Mouse (Mus musculus): ENCODE measurements at regions not wholly inside any gene's neighbourhood (a gene's known extent, or its start where the extent isn't known, plus 50 kb on each side); places are given as distances from the start of the nearest gene placed in this dataset.

GRCm38 (mm10) chrX:82741478-82741877, 207.2 kb upstream of the Dmd start:
- no peak for DNase-seq (ENCODE audit: low spot score in 2 of 2)

DNA sequence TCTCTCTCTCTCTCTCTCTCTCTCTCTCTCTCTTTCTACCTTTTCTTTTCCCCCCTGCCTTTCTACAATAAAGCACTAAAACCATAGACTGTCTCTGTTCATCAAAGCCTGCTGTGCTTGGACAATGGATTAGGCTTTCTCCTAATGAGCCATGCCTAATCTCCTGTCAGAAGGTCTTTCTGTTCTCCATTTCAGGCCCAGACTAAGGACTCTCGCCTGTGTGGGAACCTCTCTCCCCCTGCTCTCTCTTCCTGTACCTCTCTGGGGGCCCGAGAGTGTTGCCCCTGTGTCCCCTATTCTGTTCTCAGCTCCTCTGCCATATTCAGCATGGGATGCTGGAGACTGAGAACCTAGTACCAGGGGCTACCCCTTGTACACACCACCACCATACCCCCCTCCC, 184.5 kb upstream of the Dmd start:
- no peak for DNase-seq (ENCODE audit: low spot score in 2 of 2)

- no peak for DNase-seq (ENCODE audit: low spot score in 2 of 2)
These were observed 139.5 kb upstream of the Dmd start for GRCm38 (mm10) chrX:82809171-82809570.

DNA sequence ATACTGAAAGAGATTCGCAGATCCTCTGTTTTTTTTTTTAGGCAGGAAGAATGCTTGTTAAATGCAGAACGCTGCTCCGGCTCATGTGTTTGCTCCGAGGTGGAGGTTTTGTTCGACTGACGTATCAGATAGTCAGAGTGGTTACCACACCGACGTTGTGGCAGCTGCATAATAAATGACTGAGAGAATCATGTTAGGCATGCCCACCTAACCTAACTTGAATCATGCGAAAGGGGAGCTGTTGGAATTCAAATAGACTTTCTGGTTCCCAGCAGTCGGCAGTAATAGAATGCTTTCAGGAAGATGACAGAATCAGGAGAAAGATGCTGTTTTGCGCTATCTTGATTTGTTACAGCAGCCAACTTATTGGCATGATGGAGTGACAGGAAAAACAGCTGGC, 134.1 kb upstream of the Dmd start:
- DNase-seq (ENCODE audit: low spot score in 2 of 2): peak in 1 of 2 experiments; percentile 15

- no peak for DNase-seq (ENCODE audit: low spot score in 2 of 2)
These were observed 131.6 kb upstream of the Dmd start for GRCm38 (mm10) chrX:82817045-82817444.

DNA sequence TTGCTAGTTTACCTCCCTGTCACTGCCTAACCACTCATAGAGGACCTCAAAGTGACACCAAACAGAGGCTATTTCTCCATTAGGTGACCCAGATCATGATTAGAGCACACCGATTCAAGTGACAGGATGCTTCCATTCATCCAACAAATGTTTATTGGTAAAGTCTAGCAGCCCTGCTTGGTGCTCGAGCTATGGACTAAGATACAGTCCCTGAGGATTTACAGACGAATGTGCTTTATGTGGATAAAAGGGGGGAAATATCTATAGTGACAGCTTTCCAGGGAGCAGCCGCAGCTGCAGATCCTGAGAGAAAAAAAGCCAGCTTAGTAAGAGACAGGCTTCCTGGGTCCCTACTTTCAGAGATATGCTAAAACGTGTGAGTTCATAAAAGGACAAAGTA, 125.1 kb upstream of the Dmd start:
- no peak for DNase-seq (ENCODE audit: low spot score in 2 of 2)

GRCm38 (mm10) chrX:82866116-82866515, 82.6 kb upstream of the Dmd start:
- DNase-seq (ENCODE audit: low spot score in 2 of 2): no peak

Measured in right cerebral cortex, postnatal 36 days (tissue).